Mouse (Mus musculus): ENCODE results near the gene Pim1. TPM values are rescaled to one million over a fixed set of nuclear protein-coding genes. Genes with fewer than 3 reads are reported as not detected.

The Pim1 gene
- polyA plus RNA-seq, 1 experiment from 2014 or later, result 10.1 TPM

Other genes starting within 250 kb of the Pim1 start
- 134 and 137 TPM in 2 replicates for gene Ppil1, start 226.6 kb upstream of the Pim1 start, polyA plus RNA-seq (2014; fragmentation: Nextera tagmentation; extraction: Ambion mirVana)
- 79.5 and 80.8 TPM in 2 replicates for gene BC004004, start 222.0 kb upstream of the Pim1 start, polyA plus RNA-seq (2014; fragmentation: Nextera tagmentation; extraction: Ambion mirVana)
- gene Pi16, start 173.1 kb upstream of the Pim1 start, polyA plus RNA-seq (2014; fragmentation: Nextera tagmentation; extraction: Ambion mirVana), result 0.13 and 0.41 TPM in 2 replicates
- 287 and 333 TPM in 2 replicates for gene Mtch1, start 142.8 kb upstream of the Pim1 start, polyA plus RNA-seq (2014; fragmentation: Nextera tagmentation; extraction: Ambion mirVana)
- gene Fgd2, start 129.8 kb upstream of the Pim1 start, polyA plus RNA-seq (2014; fragmentation: Nextera tagmentation; extraction: Ambion mirVana), result 8.4 and 11.5 TPM in 2 replicates
- not detected in 2 replicates for gene Gm17657, start 58.9 kb downstream of the Pim1 start, polyA plus RNA-seq (2014; fragmentation: Nextera tagmentation; extraction: Ambion mirVana)
- 15.2 and 15.6 TPM in 2 replicates for gene Tbc1d22b, start 59.0 kb downstream of the Pim1 start, polyA plus RNA-seq (2014; fragmentation: Nextera tagmentation; extraction: Ambion mirVana)
- 0.62 and 0.65 TPM in 2 replicates for gene Tmem217, start 61.6 kb downstream of the Pim1 start, polyA plus RNA-seq (2014; fragmentation: Nextera tagmentation; extraction: Ambion mirVana)
- 79.0 and 80.8 TPM in 2 replicates for gene Rnf8, start 124.0 kb downstream of the Pim1 start, polyA plus RNA-seq (2014; fragmentation: Nextera tagmentation; extraction: Ambion mirVana)
- gene Gm28043, start 124.1 kb downstream of the Pim1 start, polyA plus RNA-seq (2014; fragmentation: Nextera tagmentation; extraction: Ambion mirVana), result 2.7 and 4.3 TPM in 2 replicates
- gene Cmtr1, start 169.8 kb downstream of the Pim1 start, polyA plus RNA-seq (2014; fragmentation: Nextera tagmentation; extraction: Ambion mirVana), result 109 and 117 TPM in 2 replicates
- 15.2 and 15.7 TPM in 2 replicates for gene Ccdc167, start 226.3 kb downstream of the Pim1 start, polyA plus RNA-seq (2014; fragmentation: Nextera tagmentation; extraction: Ambion mirVana)